Mouse (Mus musculus): ENCODE measurements around the gene Ap1g1. TPM values are rescaled to one million over a fixed set of nuclear protein-coding genes. Genes with fewer than 3 reads are reported as not detected.
"Not testable (repeated sequence)": the region's sequence is repeated elsewhere in the genome, so short reads cannot be mapped to it uniquely, and the experiment has no call there.

Ap1g1 gene
- polyA plus RNA-seq, 1 experiment from 2014 or later: 27.1 TPM

GRCm38 (mm10) chr8:109747468-109748199 is 30.7 kb upstream of the Ap1g1 start:
- Histone ChIP-seq H3K4me1 (replicated peaks; ENCODE audit: control insufficient read depth, insufficient read depth, low read length) (no peaks in the 10 kb centered on the region), H3K4me2 (replicated peaks; ENCODE audit: low read depth) (no peak overlapping the region), H3K27me3 (replicated peaks; ENCODE audit: control insufficient read depth, insufficient read depth, low read length) (no peaks in the 10 kb centered on the region), H3K4me3 (ENCODE audit: low read depth, low read length) (no peak overlapping the region), H3K9me3 (ENCODE audit: control insufficient read depth) (no peaks in the 10 kb centered on the region), H3K27ac (ENCODE audit: low read depth, low read length) (no peak overlapping the region), H3K36me3 (ENCODE audit: control insufficient read depth, insufficient read depth) (no peaks in the 10 kb centered on the region), H3K9ac (ENCODE audit: low read depth, low read length) (no peak overlapping the region)
- 68% methylated on average over 12 of the region's 12 CpGs for WGBS
- TF ChIP-seq CTCF (IDR thresholded peaks at IDR 0.05; ENCODE audit: low read depth): no peak
- ATAC-seq: no peak

- ATAC-seq: peak; percentile 84
- H3K4me1 ChIP-seq (replicated peaks; ENCODE audit: control insufficient read depth, insufficient read depth, low read length): no peaks in the 10 kb centered on the region
- no peaks in the 10 kb centered on the region for H3K27me3 ChIP-seq (replicated peaks; ENCODE audit: control insufficient read depth, insufficient read depth, low read length)
- H3K9me3 ChIP-seq (ENCODE audit: control insufficient read depth): no peaks in the 10 kb centered on the region
- no peaks in the 10 kb centered on the region for H3K36me3 ChIP-seq (ENCODE audit: control insufficient read depth, insufficient read depth)
- WGBS: 21% methylated on average over 5 of the region's 5 CpGs
- H3K27ac ChIP-seq (ENCODE audit: low read depth, low read length): peak overlapping the region; percentile 66
- peak overlapping the region; percentile 41 for H3K4me2 ChIP-seq (replicated peaks; ENCODE audit: low read depth)
- no peak for TF ChIP-seq CTCF (IDR thresholded peaks at IDR 0.05; ENCODE audit: low read depth)
- no peak overlapping the region for H3K9ac ChIP-seq (ENCODE audit: low read depth, low read length)
- H3K4me3 ChIP-seq (ENCODE audit: low read depth, low read length): no peak overlapping the region
These were observed 28.1 kb upstream of the Ap1g1 start for GRCm38 (mm10) chr8:109750274-109750673.

- H3K9ac ChIP-seq (ENCODE audit: low read depth, low read length): no peak overlapping the region
- peak overlapping the region; percentile 66 for H3K27ac ChIP-seq (ENCODE audit: low read depth, low read length)
- no peaks in the 10 kb centered on the region for H3K27me3 ChIP-seq (replicated peaks; ENCODE audit: control insufficient read depth, insufficient read depth, low read length)
- peak overlapping the region; percentile 41 for H3K4me2 ChIP-seq (replicated peaks; ENCODE audit: low read depth)
- WGBS: 52% methylated on average over 12 of the region's 12 CpGs
- no peaks in the 10 kb centered on the region for H3K4me1 ChIP-seq (replicated peaks; ENCODE audit: control insufficient read depth, insufficient read depth, low read length)
- no peaks in the 10 kb centered on the region for H3K36me3 ChIP-seq (ENCODE audit: control insufficient read depth, insufficient read depth)
- peak; percentile 77 for ATAC-seq
- peak; percentile 63 for TF ChIP-seq CTCF (IDR thresholded peaks at IDR 0.05; ENCODE audit: low read depth)
- H3K4me3 ChIP-seq (ENCODE audit: low read depth, low read length): no peak overlapping the region
- no peaks in the 10 kb centered on the region for H3K9me3 ChIP-seq (ENCODE audit: control insufficient read depth)
These were observed 27.7 kb upstream of the Ap1g1 start for GRCm38 (mm10) chr8:109750699-109751098.

GRCm38 (mm10) chr8:109751731-109752485 is 26.4 kb upstream of the Ap1g1 start:
- TF ChIP-seq CTCF (IDR thresholded peaks at IDR 0.05; ENCODE audit: low read depth): no peak

GRCm38 (mm10) chr8:109754696-109755095 is 23.7 kb upstream of the Ap1g1 start:
- Histone ChIP-seq H3K9ac (ENCODE audit: low read depth, low read length) (no peak overlapping the region), H3K9me3 (ENCODE audit: control insufficient read depth) (no peaks in the 10 kb centered on the region), H3K27ac (ENCODE audit: low read depth, low read length) (no peak overlapping the region), H3K36me3 (ENCODE audit: control insufficient read depth, insufficient read depth) (no peaks in the 10 kb centered on the region), H3K4me2 (replicated peaks; ENCODE audit: low read depth) (no peak overlapping the region), H3K27me3 (replicated peaks; ENCODE audit: control insufficient read depth, insufficient read depth, low read length) (no peaks in the 10 kb centered on the region), H3K4me3 (ENCODE audit: low read depth, low read length) (no peak overlapping the region), H3K4me1 (replicated peaks; ENCODE audit: control insufficient read depth, insufficient read depth, low read length) (no peaks in the 10 kb centered on the region)
- ATAC-seq: no peak
- TF ChIP-seq CTCF (IDR thresholded peaks at IDR 0.05; ENCODE audit: low read depth): no peak
- 92% methylated on average over 8 of the region's 8 CpGs for WGBS

More at GRCm38 (mm10) chr8:109751731-109752485, 26.4 kb upstream of the Ap1g1 start:
- Histone ChIP-seq H3K9ac (ENCODE audit: low read depth, low read length) (no peak overlapping the region), H3K4me2 (replicated peaks; ENCODE audit: low read depth) (no peak overlapping the region), H3K36me3 (ENCODE audit: control insufficient read depth, insufficient read depth) (no peaks in the 10 kb centered on the region), H3K27ac (ENCODE audit: low read depth, low read length) (no peak overlapping the region), H3K4me1 (replicated peaks; ENCODE audit: control insufficient read depth, insufficient read depth, low read length) (no peaks in the 10 kb centered on the region), H3K27me3 (replicated peaks; ENCODE audit: control insufficient read depth, insufficient read depth, low read length) (no peaks in the 10 kb centered on the region), H3K4me3 (ENCODE audit: low read depth, low read length) (no peak overlapping the region), H3K9me3 (ENCODE audit: control insufficient read depth) (no peaks in the 10 kb centered on the region)
- WGBS: 83% methylated on average over 20 of the region's 20 CpGs
- no peak for ATAC-seq

GRCm38 (mm10) chr8:109755554-109755953 is 22.8 kb upstream of the Ap1g1 start:
- not testable (repeated sequence) for H3K4me3 ChIP-seq (ENCODE audit: low read depth, low read length); H3K9ac ChIP-seq (ENCODE audit: low read depth, low read length); H3K4me2 ChIP-seq (replicated peaks; ENCODE audit: low read depth); H3K9me3 ChIP-seq (ENCODE audit: control insufficient read depth); H3K27ac ChIP-seq (ENCODE audit: low read depth, low read length); ATAC-seq; H3K27me3 ChIP-seq (replicated peaks; ENCODE audit: control insufficient read depth, insufficient read depth, low read length); H3K36me3 ChIP-seq (ENCODE audit: control insufficient read depth, insufficient read depth); H3K4me1 ChIP-seq (replicated peaks; ENCODE audit: control insufficient read depth, insufficient read depth, low read length)
- 77% methylated on average over 4 of the region's 4 CpGs for WGBS
